Mouse (Mus musculus) embryonic fibroblast, embryonic 13.5 days (primary cell): ENCODE results near the gene Fahd2a.

Source experiments
- CTCF ChIP-seq: IDR thresholded peaks from 2 replicates; pipeline ENCODE4 v1.5.1; 2011; ENCODE audit warnings: mild to moderate bottlenecking, control low read depth, low read length, moderate library complexity, borderline replicate concordance; ENCODE audit not compliant: insufficient read depth
- POLR2A ChIP-seq: IDR thresholded peaks from 2 replicates; pipeline ENCODE4 v1.6.1; 2011; ENCODE audit warnings: low read depth, mild to moderate bottlenecking, control low read depth, low read length, moderate library complexity

DNA sequence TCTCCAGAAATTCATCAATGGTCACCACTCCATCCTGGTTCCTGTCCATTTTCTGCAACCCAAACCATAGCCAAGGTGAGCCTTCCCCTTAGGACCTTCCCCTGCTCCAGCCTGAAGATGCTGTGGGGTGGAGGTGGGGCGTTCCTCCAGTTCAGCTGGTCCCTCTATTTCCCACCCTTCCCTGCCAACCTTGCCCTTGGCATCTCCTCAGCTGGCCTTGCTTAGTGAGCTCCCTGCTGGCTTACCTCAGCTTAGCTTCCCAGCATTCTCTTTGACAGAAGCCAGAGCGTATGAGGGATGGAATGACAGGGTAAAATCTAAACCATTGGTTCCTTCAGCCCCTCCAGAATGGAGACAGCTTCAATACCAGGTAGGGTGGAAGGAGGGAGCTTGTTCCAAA is 15.0 kb upstream of the Fahd2a start:
- TF ChIP-seq CTCF (no peak), POLR2A (no peak)
